Mouse (Mus musculus): ENCODE data around the gene Man1b1.

Gene Man1b1

GRCm38 (mm10) chr2:25332286-25333160 is at the start of gene Man1b1:
Gene Man1b1 (plus strand): TSS chr2:25332338.
- DNase-seq (ENCODE audit: low spot score in 2 of 2) = peak; percentile 100

- no peak for DNase-seq (ENCODE audit: low spot score in 2 of 2)
Observed at GRCm38 (mm10) chr2:25285551-25285950, 46.6 kb upstream of the Man1b1 start.

GRCm38 (mm10) chr2:25286314-25286713 is 45.8 kb upstream of the Man1b1 start:
- no peak for DNase-seq (ENCODE audit: low spot score in 2 of 2)

- no peak for DNase-seq (ENCODE audit: low spot score in 2 of 2)
Observed at GRCm38 (mm10) chr2:25286837-25287636, 45.1 kb upstream of the Man1b1 start.

GRCm38 (mm10) chr2:25287927-25288649 is 44.0 kb upstream of the Man1b1 start, which contains the start of gene Tmem210:
Gene Tmem210 (plus strand): TSS chr2:25288145.
- no peak for DNase-seq (ENCODE audit: low spot score in 2 of 2)

GRCm38 (mm10) chr2:25288734-25289345 is 43.3 kb upstream of the Man1b1 start:
- no peak for DNase-seq (ENCODE audit: low spot score in 2 of 2)

GRCm38 (mm10) chr2:25289651-25290050 is 42.5 kb upstream of the Man1b1 start, which contains the start of gene Lrrc26:
Gene Lrrc26 (plus strand): TSS chr2:25289915.
- no peak for DNase-seq (ENCODE audit: low spot score in 2 of 2)

GRCm38 (mm10) chr2:25290101-25290815 is 41.9 kb upstream of the Man1b1 start:
- no peak for DNase-seq (ENCODE audit: low spot score in 2 of 2)

- no peak for DNase-seq (ENCODE audit: low spot score in 2 of 2)
Observed at GRCm38 (mm10) chr2:25290816-25291130, 41.4 kb upstream of the Man1b1 start.

GRCm38 (mm10) chr2:25291184-25292053 is 40.7 kb upstream of the Man1b1 start:
- DNase-seq (ENCODE audit: low spot score in 2 of 2) = no peak

GRCm38 (mm10) chr2:25292054-25292544 is 40.0 kb upstream of the Man1b1 start:
- no peak for DNase-seq (ENCODE audit: low spot score in 2 of 2)

GRCm38 (mm10) chr2:25292856-25293255 is 39.3 kb upstream of the Man1b1 start:
- peak; percentile 67 to 91 for DNase-seq (ENCODE audit: low spot score in 2 of 2)

GRCm38 (mm10) chr2:25293706-25294105 is 38.4 kb upstream of the Man1b1 start:
- DNase-seq (ENCODE audit: low spot score in 2 of 2) = no peak

- no peak for DNase-seq (ENCODE audit: low spot score in 2 of 2)
Observed at GRCm38 (mm10) chr2:25297093-25297492, 35.0 kb upstream of the Man1b1 start.

GRCm38 (mm10) chr2:25298046-25298445 is 34.1 kb upstream of the Man1b1 start:
- no peak for DNase-seq (ENCODE audit: low spot score in 2 of 2)

GRCm38 (mm10) chr2:25303452-25303851 is 28.7 kb upstream of the Man1b1 start:
- DNase-seq (ENCODE audit: low spot score in 2 of 2) = no peak

- DNase-seq (ENCODE audit: low spot score in 2 of 2) = no peak
Observed at GRCm38 (mm10) chr2:25303931-25304656, 28.0 kb upstream of the Man1b1 start.

- DNase-seq (ENCODE audit: low spot score in 2 of 2) = no peak
Observed at GRCm38 (mm10) chr2:25304657-25305541, 27.2 kb upstream of the Man1b1 start.

Measured in spleen, postnatal 4 days (tissue).